Mouse (Mus musculus) bone marrow, adult 2 months (tissue): ENCODE data around the gene Actr2.

Source experiments
- CTCF ChIP-seq: fragments of 200-500 bp; IDR thresholded peaks from 2 replicates; pipeline ENCODE4 v1.5.1; 2011; ENCODE audit warnings: low read length, control low read depth; ENCODE audit not compliant: control insufficient read depth, insufficient read depth
- POLR2A ChIP-seq: fragments of 200-500 bp; IDR thresholded peaks from 2 replicates; pipeline ENCODE4 v1.6.1; 2011; ENCODE audit warnings: low read depth, mild to moderate bottlenecking, control low read depth, low read length, borderline replicate concordance; ENCODE audit not compliant: control insufficient read depth

GRCm38 (mm10) chr11:20022462-20022861, 90.3 kb downstream of the Actr2 start:
- TF ChIP-seq CTCF, result no peak
- no peak for TF ChIP-seq POLR2A
